Mouse (Mus musculus): ENCODE results near the gene Mfsd9. TPM values are rescaled to one million over a fixed set of nuclear protein-coding genes. Genes with fewer than 3 reads are reported as not detected.

Gene Mfsd9
- 1.7 and 2.1 TPM in 2 replicates for polyA plus RNA-seq (2016; fragmentation: Nextera tagmentation; extraction: Ambion mirVana)

DNA sequence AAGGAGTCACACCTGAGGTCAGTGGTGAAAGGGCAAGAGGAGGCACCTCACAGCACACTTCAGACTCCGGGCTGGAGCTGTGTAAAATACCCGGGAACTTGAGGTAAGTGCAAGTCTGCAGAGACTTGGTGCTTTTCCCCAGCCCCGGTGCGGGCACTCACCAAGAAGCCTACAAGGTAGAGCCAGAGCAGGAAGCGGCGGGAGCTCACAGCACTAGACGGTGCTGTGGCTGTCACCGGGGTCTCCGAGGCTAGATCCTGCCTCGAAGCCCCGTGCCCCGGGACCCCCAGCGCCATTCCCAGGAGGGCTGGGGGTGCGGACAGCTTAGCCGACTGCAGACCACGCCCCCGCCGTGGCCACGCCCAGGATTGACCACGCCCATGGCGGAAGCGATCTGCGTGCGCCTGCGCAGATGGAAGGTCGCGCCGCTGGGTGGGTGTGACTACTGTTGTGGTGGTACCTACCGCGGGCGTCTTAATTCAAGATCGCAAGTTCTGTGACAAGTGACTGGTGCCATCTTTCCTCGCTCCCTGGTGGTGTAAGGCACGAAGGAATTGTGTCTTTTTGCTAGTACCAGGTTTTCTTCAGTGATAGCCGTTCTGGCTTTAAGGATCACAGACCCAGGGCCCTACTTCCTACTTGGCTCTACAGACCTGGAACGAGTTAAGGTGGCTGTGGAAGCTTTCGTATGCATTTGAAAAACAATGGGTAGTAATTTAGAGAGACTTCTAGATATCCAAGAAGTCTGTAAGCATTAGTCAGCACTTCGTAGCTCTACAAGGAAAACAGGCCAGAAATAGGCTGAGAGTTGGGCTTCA lies at the start of gene Mfsd9:
TSS of gene Mfsd9 (minus strand) at position 364 of the 818 bp plus-strand sequence.
- H3K4me2 ChIP-seq = peak within 1 kb of the TSS; percentile 83
- ATAC-seq (ENCODE audit: insufficient number of reproducible peaks, low FRiP score) = peak; percentile 91
- H3K4me1 ChIP-seq (replicated peaks) = no peaks in the 10 kb centered on the region; the same call in 1 of the 2 replicates
- no peaks in the 10 kb centered on the region for H3K27me3 ChIP-seq (replicated peaks)
- no peaks in the 10 kb centered on the region for H3K36me3 ChIP-seq
- peak within 1 kb of the TSS; percentile 88 for H3K4me3 ChIP-seq
- no peak within 1 kb of the TSS for H3K27ac ChIP-seq (ENCODE audit: poor library complexity, severe bottlenecking)
- no peaks in the 10 kb centered on the region for H3K9me3 ChIP-seq (replicated peaks)
- H3K9ac ChIP-seq = peak within 1 kb of the TSS; percentile 75
- 7% methylated on average over 38 of the region's 38 CpGs for WGBS

DNA sequence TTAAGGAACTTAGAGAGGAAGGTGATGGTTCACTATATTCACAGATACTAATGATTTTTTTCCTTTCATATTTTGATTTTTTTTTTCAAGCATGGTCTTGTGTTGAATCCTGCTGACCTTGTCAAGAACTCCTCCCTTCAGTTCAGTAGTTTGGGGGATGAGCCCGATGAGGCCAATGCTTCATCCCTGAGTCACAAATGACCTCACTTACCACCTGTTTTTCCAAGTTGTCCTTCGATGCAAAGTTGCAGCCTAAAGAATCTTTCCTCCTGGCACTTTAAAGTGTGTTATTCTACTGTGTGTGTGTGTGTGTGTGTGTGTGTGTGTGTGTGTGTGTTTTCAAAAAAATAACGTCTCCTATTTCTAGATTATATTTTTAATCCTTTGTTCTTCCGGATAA lies 45.0 kb upstream of the Mfsd9 start:
- H3K4me1 ChIP-seq (replicated peaks) = no peaks in the 10 kb centered on the region
- no peak overlapping the region for H3K9ac ChIP-seq
- no peak overlapping the region for H3K4me3 ChIP-seq
- no peak overlapping the region for H3K4me2 ChIP-seq
- H3K27me3 ChIP-seq (replicated peaks) = no peaks in the 10 kb centered on the region
- WGBS = 73% methylated on average over 4 of the region's 4 CpGs
- H3K27ac ChIP-seq (ENCODE audit: poor library complexity, severe bottlenecking) = no peak overlapping the region
- ATAC-seq (ENCODE audit: insufficient number of reproducible peaks, low FRiP score) = no peak
- no peaks in the 10 kb centered on the region for H3K9me3 ChIP-seq (replicated peaks)
- H3K36me3 ChIP-seq = no peaks in the 10 kb centered on the region

GRCm38 (mm10) chr1:40830712-40831507 lies 40.4 kb upstream of the Mfsd9 start:
- 0 out of 2 replicates have a peak, but pooled peaks cover 8% of the 10 kb centered on the region for H3K4me1 ChIP-seq (replicated peaks)
- 80% methylated on average over 4 of the region's 4 CpGs for WGBS
- H3K36me3 ChIP-seq = no peaks in the 10 kb centered on the region

DNA sequence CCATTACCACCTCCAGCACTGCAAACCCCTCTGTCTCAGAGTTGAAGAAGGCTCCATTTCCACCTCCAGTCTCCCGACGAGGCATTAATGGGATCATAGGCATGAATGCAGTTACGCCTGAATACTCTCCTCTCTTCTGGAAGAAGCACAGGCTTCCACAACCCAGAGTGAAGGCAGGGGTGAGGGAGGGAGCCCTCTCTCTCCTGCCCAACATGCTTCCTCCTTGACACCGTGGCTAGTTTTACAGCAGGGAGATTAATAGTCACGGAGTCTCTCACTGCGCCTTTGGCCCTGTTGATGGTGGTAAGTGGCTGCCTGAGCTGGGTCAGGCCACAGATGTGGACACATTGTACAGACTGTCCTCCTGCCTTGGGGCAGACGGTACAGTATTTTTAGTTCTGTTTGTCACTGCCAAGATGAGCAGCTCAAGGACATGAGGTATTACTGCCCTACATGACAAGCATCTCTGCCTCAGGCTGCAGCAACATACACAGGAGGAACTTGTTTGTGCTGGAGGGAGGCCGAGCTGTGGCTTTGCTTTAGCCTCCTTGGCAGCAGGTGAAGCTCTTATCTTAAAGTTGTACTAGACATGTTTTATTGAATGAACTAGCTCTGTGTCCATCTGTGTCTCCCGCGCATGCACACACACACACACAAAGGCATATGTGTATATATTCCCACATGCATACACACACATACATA lies 38.9 kb upstream of the Mfsd9 start:
- WGBS = 62% methylated on average over 10 of the region's 10 CpGs
- Histone ChIP-seq H3K4me1 (replicated peaks) (0 out of 2 replicates have a peak, but pooled peaks cover 8% of the 10 kb centered on the region), H3K27me3 (replicated peaks) (no peaks in the 10 kb centered on the region), H3K9me3 (replicated peaks) (no peaks in the 10 kb centered on the region), H3K36me3 (no peaks in the 10 kb centered on the region), H3K4me3 (no peak overlapping the region), H3K9ac (no peak overlapping the region), H3K27ac (ENCODE audit: poor library complexity, severe bottlenecking) (no peak overlapping the region; the same call in 1 of the 2 replicates), H3K4me2 (no peak overlapping the region)
- no peak for ATAC-seq (ENCODE audit: insufficient number of reproducible peaks, low FRiP score)

More at GRCm38 (mm10) chr1:40830712-40831507, 40.4 kb upstream of the Mfsd9 start:
- H3K4me2 ChIP-seq = no peak overlapping the region
- ATAC-seq (ENCODE audit: insufficient number of reproducible peaks, low FRiP score) = no peak
- H3K4me3 ChIP-seq = no peak overlapping the region
- no peak overlapping the region for H3K9ac ChIP-seq
- no peaks in the 10 kb centered on the region for H3K9me3 ChIP-seq (replicated peaks)
- no peak overlapping the region for H3K27ac ChIP-seq (ENCODE audit: poor library complexity, severe bottlenecking)
- H3K27me3 ChIP-seq (replicated peaks) = no peaks in the 10 kb centered on the region

GRCm38 (mm10) chr1:40825826-40826225 lies 35.3 kb upstream of the Mfsd9 start:
- Histone ChIP-seq H3K9ac (no peak overlapping the region), H3K4me2 (no peak overlapping the region), H3K4me3 (no peak overlapping the region), H3K9me3 (replicated peaks) (no peaks in the 10 kb centered on the region), H3K36me3 (no peaks in the 10 kb centered on the region), H3K27me3 (replicated peaks) (no peaks in the 10 kb centered on the region), H3K27ac (ENCODE audit: poor library complexity, severe bottlenecking) (no peak overlapping the region), H3K4me1 (replicated peaks) (0 out of 2 replicates have a peak, but pooled peaks cover 8% of the 10 kb centered on the region)
- WGBS = 60% methylated on average over 7 of the region's 7 CpGs
- ATAC-seq (ENCODE audit: insufficient number of reproducible peaks, low FRiP score) = no peak

- no peak overlapping the region for H3K27ac ChIP-seq (ENCODE audit: poor library complexity, severe bottlenecking)
- no peaks in the 10 kb centered on the region for H3K36me3 ChIP-seq
- H3K4me2 ChIP-seq = no peak overlapping the region
- no peaks in the 10 kb centered on the region for H3K9me3 ChIP-seq (replicated peaks)
- WGBS = 66% methylated on average over 8 of the region's 8 CpGs
- H3K4me1 ChIP-seq (replicated peaks) = 0 out of 2 replicates have a peak, but pooled peaks cover 8% of the 10 kb centered on the region
- no peaks in the 10 kb centered on the region for H3K27me3 ChIP-seq (replicated peaks)
- ATAC-seq (ENCODE audit: insufficient number of reproducible peaks, low FRiP score) = no peak
- H3K9ac ChIP-seq = no peak overlapping the region
- no peak overlapping the region for H3K4me3 ChIP-seq
Observed at GRCm38 (mm10) chr1:40824936-40825335, 34.4 kb upstream of the Mfsd9 start.

GRCm38 (mm10) chr1:40824517-40824916 lies 34.0 kb upstream of the Mfsd9 start:
- Histone ChIP-seq H3K4me3 (no peak overlapping the region), H3K27ac (ENCODE audit: poor library complexity, severe bottlenecking) (no peak overlapping the region), H3K27me3 (replicated peaks) (no peaks in the 10 kb centered on the region), H3K4me1 (replicated peaks) (0 out of 2 replicates have a peak, but pooled peaks cover 5% of the 10 kb centered on the region), H3K4me2 (no peak overlapping the region), H3K36me3 (no peaks in the 10 kb centered on the region), H3K9me3 (replicated peaks) (no peaks in the 10 kb centered on the region), H3K9ac (no peak overlapping the region)
- WGBS = 49% methylated on average over 4 of the region's 4 CpGs
- ATAC-seq (ENCODE audit: insufficient number of reproducible peaks, low FRiP score) = no peak

DNA sequence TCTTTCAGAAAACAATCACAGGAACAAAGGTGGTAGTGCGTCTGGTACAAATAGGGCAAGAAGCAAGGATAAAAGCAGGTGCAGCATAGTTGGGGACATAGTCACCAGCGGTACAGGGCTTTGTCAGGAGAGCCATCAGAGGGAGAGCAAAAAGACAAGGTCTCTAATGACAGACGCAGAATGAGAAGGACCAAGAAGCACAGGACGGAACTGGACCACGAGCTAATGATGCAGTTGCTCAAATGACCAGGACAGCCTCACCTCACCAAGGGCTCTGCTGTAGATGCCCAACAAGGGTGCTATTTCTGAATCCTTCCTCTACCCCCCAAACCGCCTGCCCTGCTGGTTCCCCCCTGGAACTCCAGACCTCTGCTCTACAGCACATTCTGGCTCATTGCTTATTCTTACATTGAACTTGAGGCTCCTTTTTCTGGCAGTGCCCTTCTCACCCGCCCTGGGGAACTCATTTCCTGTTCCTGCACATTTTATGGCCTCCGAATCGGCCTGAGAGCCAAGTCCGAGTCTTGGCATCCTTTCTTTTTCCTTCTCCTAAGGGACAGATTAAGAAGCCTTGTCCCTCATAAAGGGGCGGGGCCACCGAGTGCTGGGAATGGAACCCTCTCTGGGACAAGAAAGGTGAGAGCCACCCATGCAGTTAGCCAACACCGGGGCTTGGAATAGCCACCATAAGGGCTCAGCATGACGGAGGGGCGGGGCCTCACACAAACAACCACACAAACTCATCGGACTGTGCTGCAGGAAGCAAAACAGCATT lies 24.8 kb upstream of the Mfsd9 start:
- H3K36me3 ChIP-seq = no peaks in the 10 kb centered on the region
- H3K9me3 ChIP-seq (replicated peaks) = no peaks in the 10 kb centered on the region
- H3K4me3 ChIP-seq = no peak overlapping the region
- no peak overlapping the region for H3K9ac ChIP-seq
- H3K4me1 ChIP-seq (replicated peaks) = peaks cover 20% of the 10 kb centered on the region; the same call in 1 of the 2 replicates
- WGBS = 63% methylated on average over 16 of the region's 16 CpGs
- H3K4me2 ChIP-seq = no peak overlapping the region
- no peak for ATAC-seq (ENCODE audit: insufficient number of reproducible peaks, low FRiP score)
- no peaks in the 10 kb centered on the region for H3K27me3 ChIP-seq (replicated peaks)
- no peak overlapping the region for H3K27ac ChIP-seq (ENCODE audit: poor library complexity, severe bottlenecking)

DNA sequence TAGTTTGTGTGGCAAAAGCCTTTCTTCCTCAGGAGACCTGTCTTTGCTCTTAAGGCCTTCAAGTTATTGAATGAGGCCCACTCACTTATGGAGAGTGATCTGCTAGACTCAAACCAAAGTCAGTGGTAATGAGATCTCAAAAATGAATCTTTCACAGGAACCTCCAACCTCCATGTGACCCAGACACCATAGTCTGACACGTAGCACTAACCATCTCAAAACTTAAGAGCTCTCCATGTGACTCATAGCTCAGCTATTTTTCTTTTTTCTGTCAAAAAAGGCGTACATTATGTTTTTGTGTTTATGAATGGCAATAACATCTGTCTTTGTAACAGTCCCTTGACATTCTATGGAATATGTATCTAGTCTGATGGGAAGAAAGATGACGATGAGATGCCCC lies 18.2 kb upstream of the Mfsd9 start:
- no peak for ATAC-seq (ENCODE audit: insufficient number of reproducible peaks, low FRiP score)
- H3K4me2 ChIP-seq = no peak overlapping the region
- WGBS = 85% methylated on average over 3 of the region's 3 CpGs
- no peaks in the 10 kb centered on the region for H3K36me3 ChIP-seq
- no peak overlapping the region for H3K4me3 ChIP-seq
- no peaks in the 10 kb centered on the region for H3K9me3 ChIP-seq (replicated peaks)
- no peak overlapping the region for H3K9ac ChIP-seq
- H3K27ac ChIP-seq (ENCODE audit: poor library complexity, severe bottlenecking) = no peak overlapping the region
- no peaks in the 10 kb centered on the region for H3K27me3 ChIP-seq (replicated peaks)
- H3K4me1 ChIP-seq (replicated peaks) = peaks cover 14% of the 10 kb centered on the region

DNA sequence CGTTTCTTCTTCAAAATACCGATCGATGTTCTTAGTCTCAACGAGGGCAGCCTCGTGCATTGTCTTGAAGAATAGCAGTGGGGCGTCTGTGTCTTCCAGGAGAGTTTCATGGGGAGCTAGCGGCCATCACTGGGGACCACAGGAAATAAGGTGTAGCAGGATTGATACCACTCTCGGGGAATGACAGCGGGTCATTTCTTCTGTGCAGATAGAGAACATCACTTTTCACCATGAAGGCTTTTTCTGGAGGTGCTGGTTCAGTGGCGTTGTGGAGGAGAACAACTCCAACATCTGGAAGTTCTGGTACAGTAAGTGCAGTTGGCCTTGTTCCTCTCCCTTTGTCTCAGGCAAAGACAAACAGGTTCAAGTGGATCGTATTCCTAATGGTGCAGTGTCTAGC lies 15.4 kb upstream of the Mfsd9 start:
- Histone ChIP-seq H3K4me1 (replicated peaks) (peaks cover 17% of the 10 kb centered on the region), H3K36me3 (no peaks in the 10 kb centered on the region), H3K27me3 (replicated peaks) (no peaks in the 10 kb centered on the region), H3K27ac (ENCODE audit: poor library complexity, severe bottlenecking) (peak overlapping the region; percentile 90), H3K9ac (no peak overlapping the region), H3K4me3 (peak overlapping the region; percentile 7), H3K9me3 (replicated peaks) (no peaks in the 10 kb centered on the region), H3K4me2 (peak overlapping the region; percentile 55)
- WGBS = 82% methylated on average over 11 of the region's 11 CpGs
- no peak for ATAC-seq (ENCODE audit: insufficient number of reproducible peaks, low FRiP score)

Measured in heart, embryonic 12.5 days (tissue).